Mouse (Mus musculus) fat pad, adult 2 months (tissue): ENCODE results near the gene Ticam1.

Experiments used
- DNase-seq: peaks from one replicate; pipeline ENCODE4 v3.0.0-alpha.2; 2011; ENCODE audit warnings: low read depth, low spot score; ENCODE audit errors: extremely low read depth

Gene Ticam1

DNA sequence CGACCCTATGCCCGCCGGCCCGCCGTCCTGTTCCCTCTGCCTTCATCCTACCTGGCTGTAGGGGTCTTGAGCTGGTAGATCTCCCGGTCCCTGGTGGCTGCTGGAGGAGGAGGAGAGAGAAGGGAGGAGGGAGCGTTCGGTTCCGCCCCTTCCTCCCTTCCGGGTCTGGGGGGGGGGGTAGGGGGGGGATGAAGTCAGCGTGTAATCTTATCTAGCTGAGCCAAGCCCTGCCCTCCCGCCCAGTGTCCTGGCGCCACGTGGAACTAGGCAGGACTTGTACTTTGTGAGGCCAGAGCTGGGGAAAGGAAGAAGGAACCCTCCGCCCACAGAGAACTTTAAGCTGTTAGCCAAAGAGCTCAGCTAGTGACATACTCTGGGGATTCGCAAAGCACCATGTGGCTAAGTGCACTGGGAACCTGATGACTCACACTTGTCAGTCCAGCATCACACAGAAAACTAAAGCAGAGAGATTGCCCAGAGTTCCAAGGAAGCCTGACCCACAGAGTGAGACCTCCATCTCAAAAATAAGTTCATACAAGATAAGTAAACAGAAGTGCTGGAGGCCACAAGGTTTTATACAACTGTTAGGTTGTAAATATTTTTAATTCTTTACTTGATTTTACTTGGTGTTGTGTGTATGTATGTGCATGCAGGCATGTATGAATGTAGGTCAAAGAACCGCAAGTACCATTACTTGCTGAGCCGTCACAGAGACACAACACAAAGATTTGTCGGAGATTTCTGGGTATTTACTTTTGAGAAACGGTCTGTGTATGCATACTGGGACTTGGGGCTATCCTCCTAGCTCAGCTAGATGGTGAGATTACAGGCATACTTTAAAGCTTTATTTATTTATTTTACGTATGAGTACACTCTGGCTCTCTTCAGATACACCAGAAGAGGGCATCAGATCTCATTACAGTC lies at the start of gene Ticam1:
Gene Ticam1, minus strand, starts transcription at position 144 of the 924 bp plus-strand sequence.
- DNase-seq, result peak; percentile 92

DNA sequence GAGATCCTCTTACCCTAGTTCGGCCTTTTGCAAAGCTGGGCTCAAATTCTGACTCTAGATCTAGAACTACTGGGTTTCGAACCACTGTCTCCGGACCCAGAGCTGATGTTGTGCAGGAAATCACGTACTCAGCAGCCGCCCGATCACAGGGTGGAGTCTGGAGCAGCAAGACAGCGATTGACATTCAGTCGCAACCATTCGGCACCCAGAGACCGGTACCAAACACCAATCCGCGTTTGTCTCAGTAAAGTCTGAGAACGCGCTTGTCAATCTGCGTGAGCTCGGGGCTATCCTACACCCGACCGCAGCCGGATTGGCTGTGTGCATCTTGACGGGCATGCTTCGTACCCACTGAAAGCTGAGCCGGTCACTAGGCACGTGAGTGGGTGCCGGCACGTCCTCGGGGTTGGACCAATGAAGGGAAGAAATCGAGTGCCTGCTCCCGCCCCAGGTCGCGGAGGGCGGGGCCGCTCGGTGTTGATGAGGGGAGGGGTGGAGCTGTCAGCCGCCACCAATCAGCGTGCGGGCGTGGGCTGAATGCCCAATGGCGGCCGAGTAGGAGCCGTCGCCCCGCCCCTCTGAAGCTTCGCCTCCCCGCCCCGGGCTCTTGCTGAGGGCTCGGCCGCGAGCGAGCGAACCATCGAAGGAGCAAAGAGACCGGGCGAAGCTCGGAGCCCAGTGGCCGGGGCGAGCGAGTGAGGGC lies 49.0 kb upstream of the Ticam1 start, which contains the start of gene Kdm4b:
Gene Kdm4b, plus strand, starts transcription at position 613 of the 703 bp plus-strand sequence.
- DNase-seq, result peak; percentile 94

DNA sequence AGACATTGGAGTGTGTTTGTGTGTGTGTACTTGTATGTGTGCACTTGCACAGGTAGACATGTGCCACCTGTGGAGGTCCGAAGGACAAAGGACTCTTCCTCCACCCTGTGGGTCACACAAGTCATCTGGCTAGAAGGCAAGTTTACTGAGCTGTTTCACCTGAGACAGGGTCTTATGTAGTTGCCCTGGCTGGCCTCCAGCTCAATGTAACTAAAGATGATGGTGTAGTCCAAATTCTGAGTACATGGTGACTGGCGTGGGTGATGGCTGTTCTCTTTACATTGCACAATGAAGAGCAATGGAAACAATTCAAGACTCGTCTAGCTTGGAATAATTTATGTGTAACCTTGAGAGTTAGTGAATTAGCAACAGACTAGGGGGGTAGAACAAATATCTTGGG lies 47.8 kb upstream of the Ticam1 start:
- peak; percentile 69 for DNase-seq

DNA sequence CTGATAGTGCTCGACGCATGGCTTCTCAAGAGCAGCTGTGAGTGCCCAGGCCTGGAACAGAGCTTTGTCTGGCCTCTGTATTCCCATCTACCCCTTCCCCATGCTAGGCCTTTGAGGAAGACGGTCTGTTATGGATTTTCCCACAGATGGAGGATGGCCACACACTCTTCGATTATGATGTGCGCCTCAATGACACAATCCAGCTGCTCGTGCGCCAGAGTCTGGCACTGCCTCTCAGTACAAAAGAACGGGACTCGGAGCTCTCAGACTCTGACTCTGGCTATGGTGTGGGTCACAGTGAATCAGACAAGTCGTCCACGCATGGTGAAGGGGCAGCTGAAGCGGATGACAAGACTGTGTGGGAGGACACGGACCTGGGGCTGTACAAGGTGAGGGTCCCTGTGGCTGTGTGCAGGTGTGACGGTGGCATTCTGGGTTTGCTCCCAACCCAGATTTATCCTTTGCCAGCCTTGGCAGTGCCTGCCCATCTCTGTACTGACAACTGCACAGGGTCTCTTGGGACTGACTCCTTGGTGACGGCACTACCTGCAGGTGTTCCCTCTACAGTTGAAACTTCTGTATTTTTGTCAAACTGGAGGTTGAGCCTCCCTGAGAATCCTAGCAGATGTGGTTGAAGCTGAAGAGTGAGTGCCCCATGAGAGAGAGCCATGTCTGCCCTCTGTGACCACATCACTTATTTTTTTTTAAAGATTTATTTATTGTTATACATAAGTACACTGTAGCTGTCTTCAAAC lies 32.8 kb upstream of the Ticam1 start:
- no peak for DNase-seq

DNA sequence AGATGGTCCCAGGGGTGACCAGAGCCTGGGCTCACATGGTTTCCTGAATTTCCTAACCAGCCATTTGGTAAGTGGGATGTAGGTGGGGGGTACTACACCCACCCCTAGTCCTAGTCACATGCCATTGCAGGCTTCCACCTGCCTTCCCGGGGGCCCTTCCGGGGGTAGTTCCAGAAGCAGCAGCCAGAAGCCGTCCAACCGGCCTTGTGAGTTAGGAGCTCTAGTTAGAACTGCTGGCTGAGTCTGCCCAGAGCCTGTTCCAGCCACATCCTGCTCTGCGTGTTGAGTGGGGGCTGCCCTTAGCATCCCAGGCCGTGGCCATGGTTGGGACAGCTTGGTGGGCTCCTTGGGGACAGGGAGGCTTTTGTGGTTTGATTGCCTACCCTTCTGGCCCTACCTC lies 31.5 kb upstream of the Ticam1 start:
- no peak for DNase-seq

DNA sequence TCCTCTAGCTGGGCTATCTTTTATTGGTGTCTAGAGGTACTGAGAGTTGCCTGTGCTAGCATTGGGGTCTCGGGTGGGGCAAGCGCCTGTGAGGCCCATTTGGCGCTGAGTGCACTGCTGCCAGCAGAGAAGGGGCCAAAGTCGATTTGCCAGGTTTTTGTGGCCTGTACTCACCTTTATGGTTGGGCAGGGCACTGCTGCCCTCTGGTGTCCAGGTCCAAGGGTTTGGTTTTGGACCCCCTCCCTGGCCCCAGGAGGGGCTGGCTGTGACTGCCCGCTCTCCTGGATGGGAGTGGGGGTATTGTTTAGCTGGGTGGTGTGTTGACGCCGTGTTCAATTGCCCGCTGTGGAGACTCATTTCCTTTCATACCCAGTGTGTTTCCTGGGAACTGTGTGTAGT lies 29.2 kb upstream of the Ticam1 start:
- no peak for DNase-seq

DNA sequence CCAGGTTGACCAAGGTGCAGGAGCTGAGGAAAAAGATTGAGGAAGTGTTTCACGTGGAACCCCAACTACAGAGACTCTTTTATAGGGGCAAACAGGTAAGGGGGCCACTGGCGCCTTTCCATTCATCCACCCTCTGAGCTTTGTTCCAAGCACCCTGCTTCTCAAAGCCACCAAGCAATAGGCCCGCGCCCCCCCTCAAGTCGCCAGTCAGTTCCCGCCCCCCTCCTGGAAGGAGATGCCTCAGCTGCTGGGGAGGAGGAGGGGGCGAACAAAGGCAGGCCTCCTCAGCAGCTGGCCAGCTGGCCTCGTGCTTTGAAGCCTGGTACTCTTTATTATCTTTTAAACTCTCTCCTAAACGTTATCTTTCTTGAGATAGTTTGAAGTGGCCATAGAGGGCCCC lies 28.6 kb upstream of the Ticam1 start:
- no peak for DNase-seq

DNA sequence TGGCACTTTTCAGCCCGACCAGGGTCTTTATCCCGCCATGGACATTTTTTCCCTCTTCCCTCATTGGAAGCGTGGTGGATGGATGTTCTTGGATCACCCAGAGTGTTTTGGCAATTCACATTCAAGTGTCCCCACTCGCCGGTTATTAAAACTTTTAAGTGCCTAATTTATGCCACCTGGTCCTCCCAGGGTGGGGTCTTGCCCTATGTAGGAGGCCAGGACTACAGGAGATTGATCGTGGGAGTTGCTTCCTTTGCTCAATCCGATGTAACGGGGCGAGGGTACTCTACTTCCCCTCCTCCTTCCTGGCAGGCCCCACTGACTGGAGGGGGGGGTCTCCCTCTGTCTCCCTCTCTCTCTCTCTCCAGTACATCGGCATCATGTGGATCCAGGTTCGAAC lies 28.1 kb upstream of the Ticam1 start:
- DNase-seq, result no peak

DNA sequence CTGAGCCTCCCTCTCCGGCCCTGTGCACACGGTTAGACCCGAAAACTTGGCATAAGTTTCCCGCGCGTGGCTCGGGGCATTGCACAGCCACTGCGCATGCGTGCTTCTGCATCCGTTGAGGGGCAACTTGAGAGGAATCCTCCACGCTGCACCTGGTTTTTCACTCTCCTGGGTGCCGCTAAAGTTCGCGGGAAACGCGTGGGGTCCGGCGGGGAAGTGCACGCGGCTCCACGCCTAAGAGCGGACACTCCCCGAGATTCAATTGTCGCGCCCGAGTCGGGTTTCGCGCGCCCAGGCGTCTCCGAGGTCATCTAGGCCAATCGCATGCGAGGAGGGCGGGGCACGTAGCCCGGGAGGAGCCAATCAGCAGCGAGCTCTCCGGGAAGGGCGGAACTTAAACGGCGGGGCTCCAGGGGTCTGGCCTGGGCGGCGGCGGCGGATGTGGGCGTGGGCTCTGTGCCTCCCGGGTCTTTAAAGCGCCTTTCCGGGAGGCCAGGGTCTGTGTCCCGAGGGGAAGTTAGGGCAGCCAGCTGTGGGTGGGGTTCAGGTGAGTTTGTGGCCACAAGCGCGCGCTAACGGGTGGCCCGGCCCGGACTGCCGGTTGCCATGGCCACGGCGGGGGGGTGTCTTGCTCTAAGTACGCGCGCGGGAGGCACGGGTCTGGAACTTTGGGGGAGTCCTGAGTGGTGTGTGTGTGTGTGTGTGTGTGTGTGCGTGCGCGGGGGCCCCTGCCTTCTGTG lies 27.4 kb upstream of the Ticam1 start:
- DNase-seq, result no peak

DNA sequence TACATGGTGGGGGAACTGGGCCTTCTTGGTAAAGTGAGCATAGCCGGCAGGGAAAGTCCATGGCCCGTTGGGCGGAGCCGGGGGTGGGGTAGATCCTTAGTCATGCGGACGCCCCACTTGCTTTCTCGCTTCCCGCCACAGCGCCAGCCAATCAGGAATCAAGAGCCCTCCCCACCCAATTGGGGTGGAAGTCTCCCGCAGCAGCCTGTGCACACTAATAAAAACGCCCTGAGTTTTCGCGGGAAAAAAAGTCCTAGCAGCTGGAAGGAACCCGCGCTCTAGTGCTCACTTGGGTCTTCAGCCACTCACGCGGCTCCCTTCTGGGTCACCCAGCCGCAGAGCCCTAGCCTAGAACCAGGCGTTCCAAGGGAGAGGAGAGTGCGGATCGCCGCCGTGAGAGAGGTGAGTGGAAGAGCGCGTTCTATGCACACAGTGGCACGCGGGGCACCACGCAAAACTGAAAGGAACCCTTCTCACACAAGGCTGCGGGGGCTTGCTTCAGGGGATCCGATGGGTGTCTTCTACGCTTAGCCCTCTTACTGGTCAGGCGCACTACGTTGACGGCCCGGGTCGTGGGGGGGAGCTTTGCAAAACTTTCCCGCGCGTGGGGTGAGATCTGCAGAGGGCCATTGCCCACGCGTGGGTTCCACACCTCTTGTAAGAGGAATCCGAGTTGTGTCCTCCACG lies 26.7 kb upstream of the Ticam1 start, which contains the start of gene Uhrf1:
Gene Uhrf1, plus strand, starts transcription at position 162 of the 687 bp plus-strand sequence.
- DNase-seq, result no peak

DNA sequence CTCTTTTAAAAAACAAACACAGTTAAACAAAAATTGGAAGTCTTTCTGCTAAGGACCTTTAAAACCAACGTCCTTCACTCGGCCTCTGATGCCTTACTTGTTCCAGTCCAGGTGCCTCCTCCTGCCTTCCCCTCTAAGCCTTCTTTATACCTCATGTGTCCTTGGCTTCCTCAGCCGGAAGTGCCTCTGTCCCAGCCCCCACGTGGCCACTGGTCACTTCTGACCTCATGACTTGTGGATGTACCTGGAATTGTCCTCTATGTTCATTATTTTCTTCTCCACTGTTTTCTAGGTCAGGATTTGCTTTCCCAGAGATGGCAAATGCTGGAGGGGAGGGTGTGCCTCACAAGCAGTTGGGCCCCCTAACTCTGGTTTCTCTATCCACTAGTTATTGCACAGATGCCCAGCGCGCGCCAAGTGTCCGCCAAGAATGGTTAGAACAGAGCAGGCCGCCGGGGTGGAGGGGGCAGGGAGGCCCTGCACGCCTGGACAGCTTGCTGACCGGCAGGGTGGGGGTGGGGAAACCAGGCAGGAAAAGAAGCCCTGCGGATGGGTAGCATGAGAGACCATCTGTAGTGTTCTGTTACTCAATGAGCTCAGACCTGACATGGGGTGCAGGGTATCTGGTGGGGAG lies 25.9 kb upstream of the Ticam1 start:
- DNase-seq, result no peak

DNA sequence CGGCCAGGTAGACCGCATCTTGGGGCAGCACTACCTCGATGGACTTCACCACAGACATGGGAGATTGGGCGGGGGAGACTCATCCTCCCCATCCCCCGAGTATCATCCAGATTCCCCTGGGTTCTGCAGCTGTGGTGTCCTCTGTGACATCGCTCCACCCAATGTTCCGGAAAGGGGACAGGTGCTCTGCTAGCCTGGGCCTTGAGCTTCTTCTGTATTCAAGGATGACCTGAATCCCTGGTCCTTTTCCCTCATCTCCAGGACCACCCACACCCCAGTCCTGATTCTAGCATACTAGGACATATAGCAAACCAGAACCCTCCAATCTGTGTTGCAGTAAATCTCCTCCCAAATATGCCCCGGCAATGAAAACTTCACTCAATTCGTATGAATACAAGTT lies 23.6 kb upstream of the Ticam1 start, which contains the start of gene Arrdc5:
Gene Arrdc5, minus strand, starts transcription at position 101 of the 400 bp plus-strand sequence.
- no peak for DNase-seq

DNA sequence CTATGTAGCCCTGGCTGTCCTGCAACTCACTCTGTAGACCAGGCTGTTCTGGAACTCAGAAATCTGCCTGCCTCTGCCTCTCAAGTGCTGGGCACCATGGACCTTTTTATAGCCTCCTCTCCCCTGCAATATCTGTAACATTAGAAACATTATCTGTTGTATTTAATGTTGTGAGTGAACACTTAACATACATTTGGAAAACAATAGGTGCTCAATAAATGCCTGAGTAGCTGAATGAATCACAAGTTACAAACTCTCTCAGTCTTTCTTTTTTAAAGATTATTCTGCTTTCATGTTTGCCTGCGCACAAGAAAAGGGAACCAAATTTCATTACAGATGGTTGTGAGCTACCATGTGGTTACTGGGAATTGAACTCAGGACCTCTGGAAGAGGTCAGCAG lies 21.7 kb upstream of the Ticam1 start:
- no peak for DNase-seq

DNA sequence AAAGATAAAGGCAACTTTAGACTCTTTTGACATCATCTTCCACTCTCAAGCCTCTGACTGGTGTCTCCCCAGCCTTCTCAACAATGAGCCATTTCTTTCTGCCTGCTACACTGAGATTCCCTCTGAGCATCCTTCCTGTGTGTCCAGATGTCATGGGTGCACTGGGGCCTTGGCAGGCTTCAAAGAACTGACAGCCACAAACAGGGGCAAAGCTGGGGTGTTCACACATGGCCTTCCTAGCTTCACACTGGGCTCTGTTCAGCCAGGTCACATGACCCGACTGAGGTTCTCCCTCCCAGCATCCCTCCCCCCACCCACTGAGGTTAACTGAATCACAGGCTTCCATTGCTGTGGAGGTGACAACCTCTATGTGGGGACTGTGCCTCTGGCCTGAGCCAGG lies 19.6 kb upstream of the Ticam1 start:
- DNase-seq, result no peak

DNA sequence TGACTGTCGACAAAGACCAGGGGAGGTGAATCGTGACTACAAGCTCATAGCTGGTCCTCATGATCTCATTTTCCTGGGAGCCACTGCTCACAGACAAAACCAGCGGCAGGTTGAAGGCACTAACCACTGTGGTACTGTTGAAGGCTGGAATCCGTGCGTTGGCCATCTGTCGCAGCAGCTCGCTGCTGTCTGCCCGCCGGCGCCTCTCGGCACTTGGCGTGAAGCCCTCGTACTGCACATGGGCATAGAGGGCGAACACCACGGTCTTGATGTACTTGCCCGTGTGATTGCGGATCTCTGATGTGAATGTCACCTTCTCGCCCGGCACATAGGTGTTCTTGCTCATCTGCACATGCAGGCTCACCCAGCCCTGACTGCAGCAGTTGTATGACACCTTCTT lies 17.7 kb upstream of the Ticam1 start:
- DNase-seq, result no peak

DNA sequence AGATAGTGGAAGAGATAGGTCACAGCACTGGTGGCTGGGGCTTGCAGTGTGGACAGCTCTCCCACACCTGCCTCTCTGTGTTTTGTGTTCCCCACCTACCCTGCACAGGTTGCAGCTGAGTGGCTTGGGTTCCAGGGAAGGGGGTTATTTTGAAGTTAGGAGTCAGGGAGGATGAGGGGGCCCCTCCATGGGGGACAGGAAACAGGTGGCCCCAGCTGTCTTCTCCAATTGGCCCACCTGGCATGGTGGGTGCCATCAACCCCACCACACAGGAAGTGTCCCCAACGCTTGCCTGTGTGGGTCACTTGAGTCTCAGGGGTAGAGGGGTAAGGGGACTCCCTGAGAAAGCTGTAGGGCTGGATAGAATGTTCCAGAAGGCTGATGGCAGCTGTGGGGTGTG lies 16.7 kb upstream of the Ticam1 start:
- DNase-seq, result no peak

DNA sequence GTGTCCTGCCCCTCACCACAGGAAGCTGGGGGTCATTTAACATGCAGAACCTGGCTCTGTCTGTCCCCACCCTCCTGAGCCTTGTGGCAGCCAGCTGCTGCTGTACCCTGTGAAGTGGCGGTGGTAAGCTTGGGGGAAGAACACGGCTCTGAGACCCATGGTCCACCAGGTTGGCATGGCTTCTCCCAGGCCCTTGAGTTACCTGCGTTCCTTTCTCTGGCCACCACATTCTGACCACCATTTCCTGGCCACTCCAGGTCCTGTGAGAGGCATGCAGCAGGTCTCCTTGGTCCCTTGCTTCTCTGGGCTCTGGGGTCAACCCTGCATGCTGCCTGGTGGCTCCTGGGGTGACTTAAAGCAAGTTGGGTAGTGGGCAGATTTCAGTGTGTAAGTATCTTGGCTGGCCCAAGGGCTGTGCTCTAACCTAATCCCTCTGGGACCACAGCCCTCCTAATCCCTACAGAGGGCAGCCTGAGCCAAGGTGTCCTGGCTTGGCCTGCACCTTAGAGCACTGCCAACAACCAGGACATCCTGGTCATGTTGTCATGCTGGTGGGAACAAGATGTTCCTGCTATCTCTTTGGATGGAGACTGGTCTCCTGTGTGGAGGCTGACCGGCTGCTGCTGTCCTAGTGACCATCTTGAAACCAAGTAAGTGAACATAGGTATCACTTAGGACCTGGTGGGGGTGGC lies 16.1 kb upstream of the Ticam1 start, which contains the start of gene Plin3:
Gene Plin3, minus strand, starts transcription at position 343 of the 692 bp plus-strand sequence.
- no peak for DNase-seq

DNA sequence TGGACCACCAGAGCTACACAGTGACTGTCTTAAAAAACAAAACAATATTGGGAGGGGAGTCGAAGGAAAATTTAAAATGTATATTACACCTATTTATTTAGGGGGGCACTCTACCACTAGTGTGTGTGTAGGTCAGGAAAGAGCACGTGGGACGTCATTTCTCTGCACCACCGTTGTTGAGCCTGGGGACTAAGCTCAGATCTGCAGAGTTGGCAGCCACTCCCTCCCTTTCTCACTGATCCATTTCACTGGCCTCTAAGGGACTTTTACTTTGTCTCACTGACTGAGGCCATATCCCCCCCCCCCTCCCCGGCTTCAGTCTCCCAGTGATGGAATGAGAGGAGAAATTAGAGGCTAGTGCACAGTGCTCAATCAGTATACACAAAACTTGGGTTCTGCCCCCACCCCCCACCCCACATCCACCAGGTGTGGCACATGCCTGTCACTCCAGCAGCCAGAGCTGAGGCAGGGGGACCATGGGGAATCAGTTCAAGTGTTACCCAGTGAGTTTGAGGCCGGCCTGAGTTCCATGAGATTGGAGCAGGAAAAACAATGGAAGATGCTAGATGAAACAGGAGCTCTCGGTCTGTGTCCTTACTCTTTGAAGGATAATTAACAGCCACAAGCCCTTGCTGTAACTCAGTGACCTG lies 15.4 kb upstream of the Ticam1 start:
- DNase-seq, result no peak
